Mouse (Mus musculus) thymus, adult 2 months (tissue): ENCODE measurements around the gene Tango2.

ENCODE experiments used
- CTCF ChIP-seq: fragments of 200-500 bp; IDR thresholded peaks from 2 replicates; pipeline ENCODE4 v1.5.1; 2012; ENCODE audit warnings: mild to moderate bottlenecking, control low read depth, low read length, moderate library complexity, borderline replicate concordance; ENCODE audit not compliant: control insufficient read depth, poor library complexity, insufficient read depth; ENCODE audit errors: extremely low read depth
- POLR2A ChIP-seq: fragments of 200-500 bp; IDR thresholded peaks from 2 replicates; pipeline ENCODE4 v1.6.1; 2012; ENCODE audit warnings: mild to moderate bottlenecking, low read length, control low read depth, moderate library complexity; ENCODE audit not compliant: control insufficient read depth, poor library complexity, insufficient read depth; ENCODE audit errors: extremely low read depth

- no peak for TF ChIP-seq POLR2A
- no peak for TF ChIP-seq CTCF
Measured at GRCm38 (mm10) chr16:18335981-18336380, 11.9 kb downstream of the Tango2 start.
